Mouse (Mus musculus): Measurements from ENCODE around the gene Cenpn. TPM values are rescaled to one million over a fixed set of nuclear protein-coding genes. Genes with fewer than 3 reads are reported as not detected.
A peak's percentile ranks its signal among the peaks of the same experiment; 100 is the strongest.

Gene Cenpn
- 9.2 TPM for polyA plus RNA-seq (2012; fragmentation: generic; extraction: Trizol)

- Histone ChIP-seq H3K4me3 (peak within 1 kb of the TSS; percentile 91), H3K79me2 (ENCODE audit: control insufficient read depth, insufficient read depth) (no peaks in the 10 kb centered on the region), H3K27me3 (ENCODE audit: control insufficient read depth, insufficient read depth, insufficient read length) (no peaks in the 10 kb centered on the region), H3ac (ENCODE audit: control insufficient read depth, insufficient read length) (peak within 1 kb of the TSS; percentile 47), H3K4me2 (ENCODE audit: low read depth) (peak within 1 kb of the TSS; percentile 96), H3K36me3 (ENCODE audit: control insufficient read depth, insufficient read depth) (no peaks in the 10 kb centered on the region)
- TF ChIP-seq MYOG (IDR thresholded peaks at IDR 0.05; ENCODE audit: control insufficient read depth in 1 of 3, insufficient read depth in 1 of 3, insufficient read length in 2 of 3, low read depth in 2 of 3) (peak in 1 of 3 experiments; percentile 37), SRF (IDR thresholded peaks at IDR 0.05; ENCODE audit: control insufficient read depth, insufficient read length, low read depth) (peak; percentile 30), CEBPB (IDR thresholded peaks at IDR 0.05; ENCODE audit: insufficient read depth, poor library complexity, severe bottlenecking) (no peak), MAX (IDR thresholded peaks at IDR 0.05; ENCODE audit: low read depth) (no peak), POLR2A (IDR thresholded peaks at IDR 0.05; ENCODE audit: insufficient read length, low read depth) (peak; percentile 94), TCF12 (IDR thresholded peaks at IDR 0.05; ENCODE audit: insufficient read depth, poor library complexity, severe bottlenecking) (no peak), MYOD1 (IDR thresholded peaks at IDR 0.05; ENCODE audit: control insufficient read depth in 1 of 3, insufficient read length in 2 of 3, low read depth in 2 of 3) (peak in 1 of 3 experiments; percentile 7), REST (IDR thresholded peaks at IDR 0.05; ENCODE audit: insufficient read depth, insufficient read length) (no peak), TCF3 (IDR thresholded peaks at IDR 0.05; ENCODE audit: insufficient read length, low read depth) (no peak), USF1 (IDR thresholded peaks at IDR 0.05; ENCODE audit: low read depth) (no peak), E2F4 (IDR thresholded peaks at IDR 0.05; ENCODE audit: insufficient read depth) (peak; percentile 95), POLR2AphosphoS2 (IDR thresholded peaks at IDR 0.05; ENCODE audit: insufficient read length, low read depth) (peak; percentile 97)
Measured at GRCm38 (mm10) chr8:116921337-116922059, at the start of gene Cenpn, which contains the start of gene Cmc2. Gene Cenpn (plus strand): TSS chr8:116921730. Gene Cmc2 (minus strand): TSS chr8:116921455.

DNA sequence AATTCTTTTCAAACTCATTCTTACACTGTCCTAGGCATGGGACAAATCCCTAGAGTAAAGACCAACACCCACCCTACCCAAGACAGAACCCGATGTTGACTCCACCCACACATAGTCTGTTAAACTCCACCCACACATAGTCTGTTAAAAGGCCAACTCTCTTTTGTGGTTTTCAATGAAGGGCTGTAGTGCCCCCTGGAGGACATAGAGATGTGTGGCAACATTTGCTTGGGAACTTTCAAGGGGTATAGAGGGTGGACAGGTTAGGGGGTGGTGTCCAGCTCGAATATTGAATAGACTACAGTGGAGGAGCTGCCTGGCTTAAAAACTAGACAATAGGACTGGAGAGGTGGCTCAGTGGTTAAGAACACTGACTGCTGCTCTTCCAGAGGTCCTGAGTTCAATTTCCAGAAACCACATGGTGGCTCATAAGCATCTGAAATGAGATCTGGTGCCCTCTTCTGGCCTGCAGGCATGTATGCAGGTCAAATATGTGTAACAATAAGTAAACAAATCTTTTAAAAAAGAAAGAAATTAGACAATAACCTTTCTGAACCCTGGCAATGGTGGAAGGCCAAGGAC lies 48.7 kb upstream of the Cenpn start:
- Histone ChIP-seq H3K79me2 (ENCODE audit: control insufficient read depth, insufficient read depth) (no peaks in the 10 kb centered on the region), H3K4me2 (ENCODE audit: low read depth) (no peak overlapping the region), H3K4me3 (no peak overlapping the region), H3K36me3 (ENCODE audit: control insufficient read depth, insufficient read depth) (no peaks in the 10 kb centered on the region), H3K27me3 (ENCODE audit: control insufficient read depth, insufficient read depth, insufficient read length) (no peaks in the 10 kb centered on the region), H3ac (ENCODE audit: control insufficient read depth, insufficient read length) (no peak overlapping the region)
- no peak for TF ChIP-seq MYOG (IDR thresholded peaks at IDR 0.05; ENCODE audit: control insufficient read depth in 1 of 3, insufficient read depth in 1 of 3, insufficient read length in 2 of 3, low read depth in 2 of 3)
- no peak for TF ChIP-seq POLR2AphosphoS2 (IDR thresholded peaks at IDR 0.05; ENCODE audit: insufficient read length, low read depth)
- TF ChIP-seq POLR2A (IDR thresholded peaks at IDR 0.05; ENCODE audit: insufficient read length, low read depth), result no peak
- no peak for TF ChIP-seq E2F4 (IDR thresholded peaks at IDR 0.05; ENCODE audit: insufficient read depth)
- TF ChIP-seq MYOD1 (IDR thresholded peaks at IDR 0.05; ENCODE audit: control insufficient read depth in 1 of 3, insufficient read length in 2 of 3, low read depth in 2 of 3), result no peak

DNA sequence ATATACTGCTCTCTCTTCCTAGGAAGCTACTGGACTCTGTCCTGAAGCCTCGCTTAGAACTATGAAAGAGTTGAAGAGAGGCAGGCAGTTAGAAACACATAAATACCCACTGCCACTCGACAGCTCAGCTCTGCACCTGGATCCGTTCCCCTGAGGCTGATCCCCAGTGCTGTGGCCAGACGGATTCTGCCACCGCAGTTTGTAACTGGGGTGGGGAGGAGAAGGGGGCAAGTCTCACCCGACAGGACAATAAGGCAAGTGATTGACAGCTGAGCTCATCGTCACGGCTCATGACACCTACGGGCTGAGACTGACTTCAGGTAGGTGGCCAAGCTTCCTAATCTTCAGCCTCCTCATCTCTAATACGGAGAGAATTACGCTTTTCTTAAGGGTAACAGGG lies 47.9 kb upstream of the Cenpn start:
- H3K36me3 ChIP-seq (ENCODE audit: control insufficient read depth, insufficient read depth), result no peaks in the 10 kb centered on the region

GRCm38 (mm10) chr8:116873986-116874385 lies 47.5 kb upstream of the Cenpn start:
- H3K4me3 ChIP-seq, result no peak overlapping the region
- TF ChIP-seq SRF (IDR thresholded peaks at IDR 0.05; ENCODE audit: control insufficient read depth, insufficient read length, low read depth) (no peak), E2F4 (IDR thresholded peaks at IDR 0.05; ENCODE audit: insufficient read depth) (no peak), USF1 (IDR thresholded peaks at IDR 0.05; ENCODE audit: low read depth) (no peak), MYOD1 (IDR thresholded peaks at IDR 0.05; ENCODE audit: control insufficient read depth in 1 of 3, insufficient read length in 2 of 3, low read depth in 2 of 3) (no peak), POLR2AphosphoS2 (IDR thresholded peaks at IDR 0.05; ENCODE audit: insufficient read length, low read depth) (no peak), POLR2A (IDR thresholded peaks at IDR 0.05; ENCODE audit: insufficient read length, low read depth) (no peak), CEBPB (IDR thresholded peaks at IDR 0.05; ENCODE audit: insufficient read depth, poor library complexity, severe bottlenecking) (no peak), MAX (IDR thresholded peaks at IDR 0.05; ENCODE audit: low read depth) (no peak), TCF12 (IDR thresholded peaks at IDR 0.05; ENCODE audit: insufficient read depth, poor library complexity, severe bottlenecking) (no peak), REST (IDR thresholded peaks at IDR 0.05; ENCODE audit: insufficient read depth, insufficient read length) (no peak), TCF3 (IDR thresholded peaks at IDR 0.05; ENCODE audit: insufficient read length, low read depth) (no peak), MYOG (IDR thresholded peaks at IDR 0.05; ENCODE audit: control insufficient read depth in 1 of 3, insufficient read depth in 1 of 3, insufficient read length in 2 of 3, low read depth in 2 of 3) (no peak)
- no peaks in the 10 kb centered on the region for H3K36me3 ChIP-seq (ENCODE audit: control insufficient read depth, insufficient read depth)
- H3K27me3 ChIP-seq (ENCODE audit: control insufficient read depth, insufficient read depth, insufficient read length), result no peaks in the 10 kb centered on the region
- no peak overlapping the region for H3K4me2 ChIP-seq (ENCODE audit: low read depth)
- H3K79me2 ChIP-seq (ENCODE audit: control insufficient read depth, insufficient read depth), result no peaks in the 10 kb centered on the region
- H3ac ChIP-seq (ENCODE audit: control insufficient read depth, insufficient read length), result no peak overlapping the region

More for the DNA sequence above, 47.9 kb upstream of the Cenpn start:
- no peak overlapping the region for H3ac ChIP-seq (ENCODE audit: control insufficient read depth, insufficient read length)
- TF ChIP-seq REST (IDR thresholded peaks at IDR 0.05; ENCODE audit: insufficient read depth, insufficient read length) (no peak), POLR2A (IDR thresholded peaks at IDR 0.05; ENCODE audit: insufficient read length, low read depth) (no peak), MAX (IDR thresholded peaks at IDR 0.05; ENCODE audit: low read depth) (no peak), CEBPB (IDR thresholded peaks at IDR 0.05; ENCODE audit: insufficient read depth, poor library complexity, severe bottlenecking) (no peak)
- H3K4me2 ChIP-seq (ENCODE audit: low read depth), result no peak overlapping the region
- H3K27me3 ChIP-seq (ENCODE audit: control insufficient read depth, insufficient read depth, insufficient read length), result no peaks in the 10 kb centered on the region
- no peak overlapping the region for H3K4me3 ChIP-seq
- H3K79me2 ChIP-seq (ENCODE audit: control insufficient read depth, insufficient read depth), result no peaks in the 10 kb centered on the region

Data from myocyte (in vitro differentiated cells).